Mouse (Mus musculus): ENCODE results near the gene Rtn4. TPM values are rescaled to one million over a fixed set of nuclear protein-coding genes. Genes with fewer than 3 reads are reported as not detected.

The Rtn4 gene
- total RNA-seq, 2 experiments from 2014 or later = 715 to 734 TPM

GRCm38 (mm10) chr11:29762768-29763167 is 70.0 kb downstream of the Rtn4 start:
- DNase-seq = no peak

- DNase-seq = no peak
Measured at GRCm38 (mm10) chr11:29765063-29765462, 72.3 kb downstream of the Rtn4 start.

- no peak for DNase-seq
Measured at GRCm38 (mm10) chr11:29766313-29766982, 73.7 kb downstream of the Rtn4 start.

GRCm38 (mm10) chr11:29768523-29768922 is 75.8 kb downstream of the Rtn4 start:
- DNase-seq = no peak

GRCm38 (mm10) chr11:29770666-29771400 is 78.1 kb downstream of the Rtn4 start:
- no peak for DNase-seq

GRCm38 (mm10) chr11:29772279-29772678 is 79.5 kb downstream of the Rtn4 start:
- DNase-seq = no peak

- DNase-seq = no peak
Measured at GRCm38 (mm10) chr11:29774296-29774695, 81.5 kb downstream of the Rtn4 start.

GRCm38 (mm10) chr11:29774760-29775159 is 82.0 kb downstream of the Rtn4 start:
- DNase-seq = no peak

GRCm38 (mm10) chr11:29777964-29778363 is 85.2 kb downstream of the Rtn4 start:
- DNase-seq = peak; percentile 80

- no peak for DNase-seq
Measured at GRCm38 (mm10) chr11:29778936-29779335, 86.2 kb downstream of the Rtn4 start.

GRCm38 (mm10) chr11:29779409-29780026 is 86.8 kb downstream of the Rtn4 start:
- DNase-seq = no peak

GRCm38 (mm10) chr11:29786583-29787219 is 94.0 kb downstream of the Rtn4 start:
- no peak for DNase-seq

GRCm38 (mm10) chr11:29787473-29787872 is 94.7 kb downstream of the Rtn4 start:
- no peak for DNase-seq

- DNase-seq = no peak
Measured at GRCm38 (mm10) chr11:29788499-29788898, 95.8 kb downstream of the Rtn4 start.

GRCm38 (mm10) chr11:29788921-29789638 is 96.3 kb downstream of the Rtn4 start:
- no peak for DNase-seq

- no peak for DNase-seq
Measured at GRCm38 (mm10) chr11:29790796-29791195, 98.0 kb downstream of the Rtn4 start.

Other genes starting within 250 kb of the Rtn4 start
- gene Prorsd1, start 177.9 kb upstream of the Rtn4 start, total RNA-seq (2021) = 10 to 100 TPM; 18.1 to 20.7 TPM
- 10 to 100 TPM; 24.8 to 29.7 TPM for gene Mtif2, start 166.5 kb upstream of the Rtn4 start, total RNA-seq (2021)
- gene Clhc1, start 145.0 kb upstream of the Rtn4 start, total RNA-seq (2021) = not detected
- 100 to 1,000 TPM; 360 to 392 TPM for gene Rps27a, start 144.8 kb upstream of the Rtn4 start, total RNA-seq (2021)
- gene 4931440F15Rik, start 132.7 kb downstream of the Rtn4 start, total RNA-seq (2021) = 1 to 10 TPM; 2.1 to 2.6 TPM